Mouse (Mus musculus) embryonic facial prominence, embryonic 14.5 days (tissue): Measurements from ENCODE around the gene Cyb5d2. TPM values are rescaled to one million over a fixed set of nuclear protein-coding genes. Genes with fewer than 3 reads are reported as not detected.

Source experiments
- ATAC-seq: fragments of 200-750 bp; cut with Nextera tagmentation; 2 replicates; pipeline ENCODE4 v1.8.0; 2017; ENCODE audit warnings: low read depth, moderate number of reproducible peaks, moderate TSS enrichment
- DNase-seq: peaks from one replicate; pipeline ENCODE4 v3.0.0-alpha.2; 2015; ENCODE audit warnings: low spot score
- H3K27ac ChIP-seq: fragments of 300-500 bp; sonication (generic); replicated peaks from 2 replicates; pipeline ENCODE4 v1.5.1; 2014; ENCODE audit warnings: low read depth, mild to moderate bottlenecking, low read length, moderate library complexity
- H3K27me3 ChIP-seq: fragments of 300-500 bp; sonication (generic); replicated peaks from 2 replicates; pipeline ENCODE4 v1.6.1; 2014; ENCODE audit warnings: low read length; ENCODE audit not compliant: control insufficient read depth, insufficient read depth
- H3K36me3 ChIP-seq: fragments of 300-500 bp; sonication (generic); 2 replicates; pipeline ENCODE4 v1.6.1; 2014; ENCODE audit warnings: low read length, mixed read lengths; ENCODE audit not compliant: control insufficient read depth, insufficient read depth
- H3K4me1 ChIP-seq: fragments of 300-500 bp; sonication (generic); 2 replicates; pipeline ENCODE4 v1.6.1; 2014; ENCODE audit warnings: antibody characterized with exemption, low read length; ENCODE audit not compliant: control insufficient read depth, insufficient read depth
- H3K4me2 ChIP-seq: fragments of 300-500 bp; sonication (generic); 2 replicates; pipeline ENCODE4 v1.6.1; 2014; ENCODE audit warnings: low read depth, mild to moderate bottlenecking, low read length, moderate library complexity, mixed read lengths
- H3K4me3 ChIP-seq: fragments of 300-500 bp; sonication (generic); 2 replicates; pipeline ENCODE4 v1.5.1; 2014; ENCODE audit warnings: low read depth, mild to moderate bottlenecking, low read length
- H3K9ac ChIP-seq: fragments of 300-500 bp; sonication (generic); 2 replicates; pipeline ENCODE4 v1.6.1; 2014; ENCODE audit warnings: low read depth, mild to moderate bottlenecking, low read length, moderate library complexity, mixed read lengths
- H3K9me3 ChIP-seq: fragments of 300-500 bp; sonication (generic); 2 replicates; pipeline ENCODE4 v1.6.1; 2016; ENCODE audit warnings: low read length; ENCODE audit not compliant: control insufficient read depth
- WGBS: fragments of 180-500 bp; shearing (Covaris S2); extraction: QIAGEN DNeasy Blood & Tissue Kit; methylation state at CpG from one replicate; pipeline ENCODE4 v1.1.7; 2014; 5-methylcytosine and 5-hydroxymethylcytosine counted together
- polyA plus RNA-seq: library from polyadenylated mRNA; unstranded; fragments of >200 nt; fragmentation: Nextera tagmentation; extraction: Ambion mirVana; gene quantifications from 2 replicates; pipeline ENCODE4 v1.2.1, GENCODE M21; 2014

Cyb5d2 gene
- polyA plus RNA-seq, 1 experiment from 2014 or later: 4.6 TPM

- Histone ChIP-seq H3K9ac (no peak overlapping the region), H3K4me1 (no peaks in the 10 kb centered on the region), H3K4me3 (no peak overlapping the region), H3K27me3 (no peaks in the 10 kb centered on the region), H3K9me3 (0 out of 2 replicates have a peak, but pooled peaks cover 3% of the 10 kb centered on the region), H3K4me2 (no peak overlapping the region), H3K27ac (no peak overlapping the region), H3K36me3 (peaks cover 6% of the 10 kb centered on the region)
- DNase-seq (no peak), ATAC-seq (no peak)
- 93% methylated on average over 5 of the region's 5 CpGs for WGBS
Observed at GRCm38 (mm10) chr11:72813687-72814086, 17.7 kb upstream of the Cyb5d2 start.

GRCm38 (mm10) chr11:72807992-72808391 lies 12.1 kb upstream of the Cyb5d2 start:
- H3K9ac ChIP-seq: no peak overlapping the region
- DNase-seq: no peak
- no peak for ATAC-seq
- WGBS: 89% methylated on average over 4 of the region's 4 CpGs
- no peaks in the 10 kb centered on the region for H3K9me3 ChIP-seq
- H3K27me3 ChIP-seq: no peaks in the 10 kb centered on the region
- no peak overlapping the region for H3K4me3 ChIP-seq
- no peak overlapping the region for H3K4me2 ChIP-seq
- H3K36me3 ChIP-seq: no peaks in the 10 kb centered on the region
- H3K27ac ChIP-seq: no peak overlapping the region
- H3K4me1 ChIP-seq: no peaks in the 10 kb centered on the region

GRCm38 (mm10) chr11:72806556-72806955 lies 10.6 kb upstream of the Cyb5d2 start:
- 61% methylated on average over 2 of the region's 2 CpGs for WGBS
- no peak for DNase-seq
- no peak overlapping the region for H3K4me2 ChIP-seq
- no peak overlapping the region for H3K27ac ChIP-seq
- no peak for ATAC-seq
- no peaks in the 10 kb centered on the region for H3K4me1 ChIP-seq
- H3K27me3 ChIP-seq: no peaks in the 10 kb centered on the region
- no peaks in the 10 kb centered on the region for H3K9me3 ChIP-seq
- H3K36me3 ChIP-seq: no peaks in the 10 kb centered on the region
- H3K4me3 ChIP-seq: no peak overlapping the region
- H3K9ac ChIP-seq: no peak overlapping the region

GRCm38 (mm10) chr11:72805232-72805631 lies 9.3 kb upstream of the Cyb5d2 start:
- Histone ChIP-seq H3K9ac (no peak overlapping the region), H3K4me3 (no peak overlapping the region), H3K27me3 (no peaks in the 10 kb centered on the region), H3K4me1 (no peaks in the 10 kb centered on the region), H3K27ac (no peak overlapping the region), H3K9me3 (no peaks in the 10 kb centered on the region), H3K36me3 (no peaks in the 10 kb centered on the region), H3K4me2 (no peak overlapping the region)
- no peak for ATAC-seq
- 92% methylated on average over 3 of the region's 3 CpGs for WGBS
- DNase-seq: no peak

- DNase-seq (no peak), ATAC-seq (no peak)
- Histone ChIP-seq H3K4me3 (no peak overlapping the region), H3K4me1 (no peaks in the 10 kb centered on the region), H3K27me3 (no peaks in the 10 kb centered on the region), H3K27ac (no peak overlapping the region), H3K36me3 (no peaks in the 10 kb centered on the region), H3K4me2 (no peak overlapping the region), H3K9ac (no peak overlapping the region), H3K9me3 (no peaks in the 10 kb centered on the region)
Observed at GRCm38 (mm10) chr11:72804586-72804985, 8.6 kb upstream of the Cyb5d2 start.

- 76% methylated on average over 3 of the region's 3 CpGs for WGBS
- Histone ChIP-seq H3K27ac (no peak overlapping the region), H3K36me3 (no peaks in the 10 kb centered on the region), H3K4me2 (no peak overlapping the region), H3K4me1 (no peaks in the 10 kb centered on the region), H3K9ac (no peak overlapping the region), H3K9me3 (no peaks in the 10 kb centered on the region), H3K27me3 (no peaks in the 10 kb centered on the region), H3K4me3 (no peak overlapping the region)
- ATAC-seq: no peak
- no peak for DNase-seq
Observed at GRCm38 (mm10) chr11:72803038-72803437, 7.1 kb upstream of the Cyb5d2 start.

- H3K4me2 ChIP-seq: no peak overlapping the region
- no peak for DNase-seq
- no peak overlapping the region for H3K9ac ChIP-seq
- H3K27me3 ChIP-seq: no peaks in the 10 kb centered on the region
- no peak for ATAC-seq
- no peaks in the 10 kb centered on the region for H3K4me1 ChIP-seq
- H3K36me3 ChIP-seq: no peaks in the 10 kb centered on the region
- no peaks in the 10 kb centered on the region for H3K9me3 ChIP-seq
- H3K4me3 ChIP-seq: no peak overlapping the region
- no peak overlapping the region for H3K27ac ChIP-seq
Observed at GRCm38 (mm10) chr11:72801182-72801581, 5.2 kb upstream of the Cyb5d2 start.

- Histone ChIP-seq H3K36me3 (no peaks in the 10 kb centered on the region), H3K9me3 (no peaks in the 10 kb centered on the region), H3K27ac (no peak overlapping the region), H3K9ac (no peak overlapping the region), H3K4me1 (0 out of 2 replicates have a peak, but pooled peaks cover 3% of the 10 kb centered on the region), H3K27me3 (no peaks in the 10 kb centered on the region), H3K4me3 (no peak overlapping the region), H3K4me2 (no peak overlapping the region)
- DNase-seq: no peak
- ATAC-seq: no peak
Observed at GRCm38 (mm10) chr11:72798112-72798511, 2.2 kb upstream of the Cyb5d2 start.

- Histone ChIP-seq H3K9me3 (no peaks in the 10 kb centered on the region), H3K4me3 (peak overlapping the region; percentile 98), H3K27ac (no peak overlapping the region), H3K4me2 (peak overlapping the region; percentile 78), H3K4me1 (0 out of 2 replicates have a peak, but pooled peaks cover 3% of the 10 kb centered on the region), H3K9ac (peak overlapping the region; percentile 85), H3K36me3 (no peaks in the 10 kb centered on the region), H3K27me3 (no peaks in the 10 kb centered on the region)
- 18% methylated on average over 10 of the region's 10 CpGs for WGBS
- ATAC-seq (no peak), DNase-seq (no peak)
Observed at GRCm38 (mm10) chr11:72796773-72797338, 914 bp upstream of the Cyb5d2 start.
